Mouse (Mus musculus): ENCODE measurements around the gene Rps6ka2. TPM values are rescaled to one million over a fixed set of nuclear protein-coding genes. Genes with fewer than 3 reads are reported as not detected.

The Rps6ka2 gene
- polyA plus RNA-seq, 1 experiment: not detected

DNA sequence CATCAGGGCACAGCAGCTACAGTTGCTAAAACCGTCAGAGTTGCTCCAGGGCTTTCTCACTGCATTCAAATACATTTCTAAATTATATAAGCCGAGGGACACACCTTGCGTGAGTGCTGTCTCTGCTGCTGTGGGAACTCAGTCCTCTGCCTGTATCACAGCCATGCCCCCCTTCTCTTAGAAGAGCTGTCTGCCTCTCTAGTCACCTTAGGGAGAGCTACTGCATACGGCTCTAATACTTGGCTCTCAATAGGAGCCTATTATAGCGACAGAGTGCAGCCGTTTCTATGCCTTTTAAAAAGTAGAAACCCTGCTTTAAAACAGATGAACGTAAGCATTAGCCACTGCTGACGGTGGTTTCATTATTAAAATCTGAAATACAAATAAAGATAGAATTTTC lies 61.9 kb downstream of the Rps6ka2 start:
- Histone ChIP-seq H3K4me1 (ENCODE audit: control insufficient read depth, insufficient read depth, low read length) (peaks cover 26% of the 10 kb centered on the region), H3K27ac (ENCODE audit: insufficient read depth, low read depth, low read length) (no peak overlapping the region), H3K4me3 (ENCODE audit: insufficient read depth, low read depth, low read length) (no peak overlapping the region)
- no peak for TF ChIP-seq CTCF (IDR thresholded peaks at IDR 0.05; ENCODE audit: insufficient read depth, low read depth, low read length)
- 57% methylated on average over 8 of the region's 8 CpGs for WGBS

- Histone ChIP-seq H3K4me3 (ENCODE audit: insufficient read depth, low read depth, low read length) (no peak overlapping the region), H3K27ac (ENCODE audit: insufficient read depth, low read depth, low read length) (no peak overlapping the region), H3K4me1 (ENCODE audit: control insufficient read depth, insufficient read depth, low read length) (peaks cover 25% of the 10 kb centered on the region)
- WGBS: 65% methylated on average over 7 of the region's 7 CpGs
- TF ChIP-seq POLR2A (IDR thresholded peaks at IDR 0.05; ENCODE audit: insufficient read depth, low read depth, low read length) (no peak), CTCF (IDR thresholded peaks at IDR 0.05; ENCODE audit: insufficient read depth, low read depth, low read length) (no peak)
Measured at GRCm38 (mm10) chr17:7232400-7232799, 62.5 kb downstream of the Rps6ka2 start.

- no peak overlapping the region for H3K27ac ChIP-seq (ENCODE audit: insufficient read depth, low read depth, low read length)
- H3K4me3 ChIP-seq (ENCODE audit: insufficient read depth, low read depth, low read length): no peak overlapping the region
- peaks cover 22% of the 10 kb centered on the region for H3K4me1 ChIP-seq (ENCODE audit: control insufficient read depth, insufficient read depth, low read length)
- no peak for TF ChIP-seq POLR2A (IDR thresholded peaks at IDR 0.05; ENCODE audit: insufficient read depth, low read depth, low read length)
- no peak for TF ChIP-seq CTCF (IDR thresholded peaks at IDR 0.05; ENCODE audit: insufficient read depth, low read depth, low read length)
Measured at GRCm38 (mm10) chr17:7233197-7233596, 63.3 kb downstream of the Rps6ka2 start.

GRCm38 (mm10) chr17:7237706-7238105 lies 67.8 kb downstream of the Rps6ka2 start:
- Histone ChIP-seq H3K27ac (ENCODE audit: insufficient read depth, low read depth, low read length) (no peak overlapping the region), H3K4me3 (ENCODE audit: insufficient read depth, low read depth, low read length) (no peak overlapping the region), H3K4me1 (ENCODE audit: control insufficient read depth, insufficient read depth, low read length) (peaks cover 10% of the 10 kb centered on the region)
- WGBS: 86% methylated on average over 9 of the region's 9 CpGs
- TF ChIP-seq CTCF (IDR thresholded peaks at IDR 0.05; ENCODE audit: insufficient read depth, low read depth, low read length): no peak
- no peak for TF ChIP-seq POLR2A (IDR thresholded peaks at IDR 0.05; ENCODE audit: insufficient read depth, low read depth, low read length)

- Histone ChIP-seq H3K4me3 (ENCODE audit: insufficient read depth, low read depth, low read length) (no peak overlapping the region), H3K27ac (ENCODE audit: insufficient read depth, low read depth, low read length) (no peak overlapping the region), H3K4me1 (ENCODE audit: control insufficient read depth, insufficient read depth, low read length) (peaks cover 6% of the 10 kb centered on the region)
- WGBS: 86% methylated on average over 4 of the region's 4 CpGs
- no peak for TF ChIP-seq POLR2A (IDR thresholded peaks at IDR 0.05; ENCODE audit: insufficient read depth, low read depth, low read length)
- no peak for TF ChIP-seq CTCF (IDR thresholded peaks at IDR 0.05; ENCODE audit: insufficient read depth, low read depth, low read length)
Measured at GRCm38 (mm10) chr17:7238766-7239165, 68.9 kb downstream of the Rps6ka2 start.

GRCm38 (mm10) chr17:7240526-7240925 lies 70.6 kb downstream of the Rps6ka2 start:
- WGBS: 78% methylated on average over 4 of the region's 4 CpGs
- TF ChIP-seq CTCF (IDR thresholded peaks at IDR 0.05; ENCODE audit: insufficient read depth, low read depth, low read length): no peak
- peaks cover 6% of the 10 kb centered on the region for H3K4me1 ChIP-seq (ENCODE audit: control insufficient read depth, insufficient read depth, low read length)
- H3K27ac ChIP-seq (ENCODE audit: insufficient read depth, low read depth, low read length): no peak overlapping the region
- no peak overlapping the region for H3K4me3 ChIP-seq (ENCODE audit: insufficient read depth, low read depth, low read length)

DNA sequence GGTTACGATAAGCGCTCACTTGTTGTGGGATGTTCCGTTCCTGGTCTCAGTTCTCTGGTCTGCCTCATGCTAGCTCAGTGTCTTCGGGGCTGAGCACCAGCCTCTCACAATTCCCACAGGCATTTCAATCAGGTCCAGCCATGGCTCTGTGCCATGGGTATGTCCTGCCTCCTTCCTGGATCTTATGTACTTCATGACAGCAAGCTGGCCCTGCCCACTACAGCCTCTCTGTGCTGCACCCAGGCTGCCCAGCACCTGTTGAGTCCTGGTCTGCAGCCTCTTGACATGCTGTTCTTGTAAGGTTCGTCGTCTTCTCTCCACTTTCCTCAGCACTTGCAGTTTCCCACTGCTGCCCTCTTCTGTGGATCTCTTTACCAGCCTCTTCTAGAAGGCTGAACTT lies 75.2 kb downstream of the Rps6ka2 start:
- 81% methylated on average over 6 of the region's 6 CpGs for WGBS
- Histone ChIP-seq H3K27ac (ENCODE audit: insufficient read depth, low read depth, low read length) (no peak overlapping the region), H3K4me3 (ENCODE audit: insufficient read depth, low read depth, low read length) (no peak overlapping the region), H3K4me1 (ENCODE audit: control insufficient read depth, insufficient read depth, low read length) (peaks cover 6% of the 10 kb centered on the region)
- no peak for TF ChIP-seq POLR2A (IDR thresholded peaks at IDR 0.05; ENCODE audit: insufficient read depth, low read depth, low read length)
- no peak for TF ChIP-seq CTCF (IDR thresholded peaks at IDR 0.05; ENCODE audit: insufficient read depth, low read depth, low read length)

GRCm38 (mm10) chr17:7246893-7247556 lies 77.1 kb downstream of the Rps6ka2 start:
- Histone ChIP-seq H3K4me3 (ENCODE audit: insufficient read depth, low read depth, low read length) (no peak overlapping the region), H3K27ac (ENCODE audit: insufficient read depth, low read depth, low read length) (no peak overlapping the region), H3K4me1 (ENCODE audit: control insufficient read depth, insufficient read depth, low read length) (no peaks in the 10 kb centered on the region)
- 71% methylated on average over 6 of the region's 6 CpGs for WGBS
- TF ChIP-seq POLR2A (IDR thresholded peaks at IDR 0.05; ENCODE audit: insufficient read depth, low read depth, low read length): no peak
- no peak for TF ChIP-seq CTCF (IDR thresholded peaks at IDR 0.05; ENCODE audit: insufficient read depth, low read depth, low read length)

- Histone ChIP-seq H3K4me1 (ENCODE audit: control insufficient read depth, insufficient read depth, low read length) (no peaks in the 10 kb centered on the region), H3K27ac (ENCODE audit: insufficient read depth, low read depth, low read length) (no peak overlapping the region), H3K4me3 (ENCODE audit: insufficient read depth, low read depth, low read length) (no peak overlapping the region)
- WGBS: 89% methylated on average over 4 of the region's 4 CpGs
- TF ChIP-seq POLR2A (IDR thresholded peaks at IDR 0.05; ENCODE audit: insufficient read depth, low read depth, low read length) (no peak), CTCF (IDR thresholded peaks at IDR 0.05; ENCODE audit: insufficient read depth, low read depth, low read length) (no peak)
Measured at GRCm38 (mm10) chr17:7250373-7250772, 80.5 kb downstream of the Rps6ka2 start.

GRCm38 (mm10) chr17:7257208-7257607 lies 87.3 kb downstream of the Rps6ka2 start:
- Histone ChIP-seq H3K27ac (ENCODE audit: insufficient read depth, low read depth, low read length) (no peak overlapping the region), H3K4me3 (ENCODE audit: insufficient read depth, low read depth, low read length) (no peak overlapping the region), H3K4me1 (ENCODE audit: control insufficient read depth, insufficient read depth, low read length) (peaks cover 2% of the 10 kb centered on the region; the same call in 1 of the 2 replicates)
- 80% methylated on average over 1 of the region's 1 CpGs for WGBS
- no peak for TF ChIP-seq POLR2A (IDR thresholded peaks at IDR 0.05; ENCODE audit: insufficient read depth, low read depth, low read length)
- TF ChIP-seq CTCF (IDR thresholded peaks at IDR 0.05; ENCODE audit: insufficient read depth, low read depth, low read length): no peak

Data from olfactory bulb, adult 2 months (tissue).